Mouse (Mus musculus) erythroid progenitor cell, adult 5-6 weeks (primary cell): Measurements from ENCODE around the gene Ski. TPM values are rescaled to one million over a fixed set of nuclear protein-coding genes. Genes with fewer than 3 reads are reported as not detected.

ENCODE experiments used
- ATAC-seq: replicated peaks from 2 replicates; pipeline ENCODE4 v1.8.0; 2016; ENCODE audit warnings: moderate number of reproducible peaks, mild to moderate bottlenecking, moderate TSS enrichment, inconsistent platforms; ENCODE audit not compliant: poor library complexity, low FRiP score, severe bottlenecking
- total RNA-seq, 2 experiments: library from RNA; stranded (forward) in 1 of 2; stranded (reverse) in 1 of 2; fragments of 150-400 nt in 1 of 2; fragments of 186-747, 209-891 nt in 1 of 2; gene quantifications; 2 replicates each; pipeline versions ENCODE4 v1.2.3 to v1.2.4; 2015 to 2017; ENCODE audit warnings: low replicate concordance in 2 of 2

Gene Ski
- total RNA-seq, 2 experiments from 2014 or later: 2.7 to 5.0 TPM

- ATAC-seq: no peak
Observed at GRCm38 (mm10) chr4:155157871-155158542, 64.4 kb downstream of the Ski start.

- ATAC-seq: no peak
Observed at GRCm38 (mm10) chr4:155156734-155157133, 65.7 kb downstream of the Ski start.

GRCm38 (mm10) chr4:155154986-155155385 is 67.4 kb downstream of the Ski start:
- no peak for ATAC-seq

DNA sequence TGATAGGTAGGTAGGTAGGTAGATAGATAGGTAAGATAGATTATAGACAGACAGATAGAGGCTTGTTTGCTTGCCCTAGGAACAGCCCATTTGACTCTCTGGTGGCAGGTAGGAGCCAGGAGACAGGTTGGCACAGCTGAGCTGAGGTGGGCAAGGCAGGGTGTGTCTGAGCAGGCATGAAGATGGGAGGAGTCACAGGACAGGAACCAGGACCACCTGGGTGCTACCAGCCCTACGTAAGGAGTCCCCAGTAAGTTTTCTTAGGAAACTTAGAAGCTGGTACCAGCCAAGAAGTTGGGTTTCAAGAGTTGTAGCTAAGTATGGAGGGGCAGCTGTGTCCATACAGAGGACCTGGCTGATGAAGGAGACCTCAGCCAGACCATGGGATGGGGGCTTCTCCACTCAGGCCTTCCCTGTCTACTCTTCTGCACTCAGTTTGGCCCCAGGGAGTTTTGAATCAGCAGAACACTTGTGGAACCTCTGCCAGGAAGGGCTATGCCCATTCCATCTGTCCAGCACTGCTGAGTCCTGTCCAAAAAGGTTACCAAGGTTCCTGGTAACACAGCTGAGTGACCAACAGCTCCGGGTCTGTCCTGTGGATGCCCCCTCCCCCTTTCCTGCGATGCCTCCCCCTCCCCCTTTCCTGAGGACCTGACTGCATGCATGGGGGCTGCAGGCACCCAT is 68.9 kb downstream of the Ski start:
- no peak for ATAC-seq

DNA sequence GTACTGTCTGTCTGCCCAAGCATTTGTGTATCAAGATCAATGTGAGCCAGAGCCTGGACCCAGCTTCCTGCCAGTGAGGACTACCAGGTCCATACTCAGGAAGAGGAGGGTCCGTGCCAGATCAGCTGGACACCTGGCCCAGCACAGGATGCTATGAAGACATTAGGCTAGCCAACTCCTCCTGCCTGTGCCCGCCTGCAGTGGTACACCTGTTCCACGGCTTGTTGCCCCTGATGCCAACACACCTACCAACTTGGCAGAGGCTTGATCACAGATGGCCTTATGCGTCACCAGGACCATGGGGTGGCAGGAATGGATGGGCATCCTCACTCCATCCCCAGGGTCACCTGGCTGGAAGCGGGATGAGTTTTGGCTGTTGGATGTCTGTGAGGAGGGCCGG is 69.9 kb downstream of the Ski start:
- ATAC-seq: no peak

DNA sequence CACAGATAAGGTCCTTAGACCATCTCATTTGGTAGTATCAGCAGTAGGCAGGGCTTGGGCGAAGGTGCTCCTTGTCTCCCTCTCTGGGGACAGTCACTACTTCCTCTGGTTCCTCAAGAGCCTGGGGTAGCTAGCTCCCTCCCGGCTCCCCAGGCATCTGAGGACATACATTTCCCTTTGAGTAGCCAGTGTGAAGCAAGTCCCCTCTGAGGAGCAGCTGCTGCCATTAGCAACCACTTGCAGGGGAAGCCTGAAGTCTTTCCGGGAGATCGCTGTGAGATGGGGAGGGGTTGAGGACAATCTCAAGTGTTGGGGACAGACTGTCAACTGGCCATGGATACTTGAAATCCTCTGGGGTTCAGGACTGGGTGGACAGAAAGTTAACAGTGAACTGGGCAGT is 70.5 kb downstream of the Ski start:
- no peak for ATAC-seq

DNA sequence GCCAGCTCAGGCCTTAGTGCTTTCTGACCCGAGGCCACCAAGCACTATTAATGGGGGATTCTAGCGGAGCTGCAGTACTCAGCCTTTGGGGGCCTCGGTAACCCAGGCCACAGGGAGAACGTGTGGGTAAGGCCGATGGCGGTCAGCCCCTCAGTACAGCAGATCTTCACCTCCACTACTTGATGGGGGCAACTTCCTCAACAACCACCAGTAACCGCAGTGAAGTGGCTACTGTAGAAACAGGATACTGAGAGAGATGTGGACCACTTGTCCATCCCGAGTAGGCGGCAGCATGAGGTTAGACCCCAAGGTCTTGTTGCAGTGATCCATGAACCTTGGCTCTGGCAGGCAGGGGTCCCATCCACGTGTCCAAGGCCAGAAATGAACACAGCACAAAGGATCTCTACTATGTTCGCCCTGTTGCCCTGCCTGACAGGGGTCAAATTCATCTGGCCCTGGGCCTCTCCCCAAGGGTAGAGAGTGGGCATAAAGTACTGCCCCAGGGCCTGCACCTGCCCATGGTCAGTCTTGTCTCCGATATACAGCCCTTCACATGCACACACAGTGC is 71.1 kb downstream of the Ski start:
- ATAC-seq: no peak

DNA sequence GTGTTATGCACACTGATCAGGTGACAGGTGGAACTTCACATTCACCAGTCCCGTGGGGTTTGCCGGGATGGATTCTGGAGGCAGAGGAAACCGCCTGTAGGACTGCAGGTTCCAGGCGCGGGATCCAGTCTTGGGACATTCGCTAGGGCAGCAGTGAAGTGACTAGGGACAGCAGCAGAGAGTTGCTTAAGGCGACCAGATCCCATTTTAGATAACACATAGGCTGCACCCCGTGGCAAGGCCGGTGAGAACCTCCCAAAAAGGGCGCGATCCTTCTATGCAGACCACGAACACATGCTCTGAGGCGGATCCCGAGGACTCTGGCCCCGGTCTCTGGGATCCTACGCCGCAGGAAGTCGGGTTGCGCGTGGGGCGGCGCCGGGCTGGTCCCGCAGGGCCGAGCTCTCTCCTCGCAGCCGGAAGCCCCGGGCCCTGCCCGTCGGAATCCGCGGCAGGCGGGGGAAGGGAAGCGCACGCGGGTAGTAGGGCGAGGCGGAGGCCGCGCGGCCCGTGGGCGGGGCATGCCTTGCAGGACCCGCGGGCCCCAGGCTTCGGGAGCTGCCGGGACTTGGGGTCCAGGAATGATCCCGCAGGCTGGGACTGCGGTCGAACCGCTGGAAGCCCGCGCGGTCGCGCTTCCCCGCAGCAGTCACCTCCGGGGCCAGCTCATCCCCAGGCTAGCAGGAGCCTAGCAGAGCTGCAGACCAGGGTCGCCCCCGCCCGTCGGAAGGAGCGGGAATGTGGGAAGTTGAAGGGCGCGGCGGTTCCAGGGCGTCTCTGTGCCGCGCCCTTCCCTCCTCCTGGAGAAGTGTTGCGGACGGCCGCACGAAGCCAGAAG is 71.9 kb downstream of the Ski start:
- no peak for ATAC-seq

- no peak for ATAC-seq
Observed at GRCm38 (mm10) chr4:155149941-155150275, 72.5 kb downstream of the Ski start.

DNA sequence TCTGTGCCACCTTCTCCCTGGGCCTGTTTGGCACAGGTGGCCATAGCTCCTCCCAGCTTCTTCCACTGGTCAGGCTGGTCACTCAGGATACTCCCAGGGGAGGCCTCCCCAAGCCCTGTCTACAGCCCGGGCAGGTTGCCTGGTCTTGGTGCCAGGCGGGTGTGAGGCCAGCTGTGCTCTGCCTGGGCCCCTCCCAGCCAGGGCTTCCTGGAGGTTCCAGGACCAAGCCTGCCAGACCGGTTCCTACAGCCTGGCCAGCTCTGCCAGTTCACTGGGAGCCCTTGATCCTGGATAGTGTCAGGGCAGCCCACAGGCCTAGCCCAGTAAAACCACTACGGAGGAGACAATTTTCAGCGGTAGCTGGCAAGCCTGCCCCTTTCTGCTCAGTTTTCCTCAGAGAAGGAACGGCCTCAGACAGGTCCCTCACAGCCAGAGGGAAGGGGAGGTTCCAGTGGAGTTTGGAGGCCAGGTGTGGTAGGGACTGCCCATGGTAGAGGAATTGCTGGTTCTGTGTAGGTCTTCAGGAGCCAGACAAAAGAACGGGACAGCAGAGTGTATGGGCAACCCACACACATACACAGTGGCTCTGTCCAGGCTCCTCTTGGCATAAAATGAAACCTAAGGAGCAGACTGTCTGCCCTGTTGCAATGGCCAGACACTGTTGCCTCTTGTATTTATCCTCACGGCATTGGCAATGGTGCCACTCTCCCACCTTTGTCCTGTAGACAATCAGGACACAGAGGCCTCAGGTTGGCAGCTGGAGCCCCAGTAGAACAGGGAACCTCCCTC is 73.3 kb downstream of the Ski start:
- ATAC-seq: no peak

- no peak for ATAC-seq
Observed at GRCm38 (mm10) chr4:155148453-155148852, 73.9 kb downstream of the Ski start.

GRCm38 (mm10) chr4:155146107-155146823 is 76.1 kb downstream of the Ski start:
- no peak for ATAC-seq

DNA sequence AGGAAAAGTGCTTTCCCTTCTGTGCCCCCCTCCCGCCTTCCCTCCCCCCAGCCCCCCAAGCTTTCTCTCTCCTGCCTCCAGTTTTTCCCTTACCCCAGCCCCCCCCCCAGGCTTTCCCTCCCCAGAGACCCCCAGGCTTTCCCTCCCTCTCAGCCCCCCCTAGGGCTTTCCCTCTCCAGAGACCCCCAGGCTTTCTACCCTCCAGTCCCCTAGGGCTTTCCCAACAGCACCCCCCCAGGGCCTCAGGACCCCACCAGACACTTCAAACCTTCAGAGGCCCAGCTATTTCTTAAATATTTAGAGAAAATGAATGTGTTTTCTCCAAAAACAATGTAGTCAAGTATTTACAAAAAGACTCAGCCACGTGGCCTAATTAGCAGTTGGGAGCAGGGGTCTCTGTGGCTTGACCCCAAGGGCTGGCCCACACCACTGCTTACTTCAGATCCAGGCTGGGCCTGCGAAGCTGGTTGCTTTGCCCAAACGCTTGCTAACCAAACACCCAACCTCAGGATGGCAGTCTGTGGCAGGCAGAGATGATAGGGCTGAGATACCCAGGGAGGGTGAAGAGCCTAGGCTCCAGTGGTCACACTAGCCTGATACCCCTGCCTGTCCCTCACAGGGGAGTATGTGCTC is 77.7 kb downstream of the Ski start:
- no peak for ATAC-seq

- no peak for ATAC-seq
Observed at GRCm38 (mm10) chr4:155143871-155144502, 78.4 kb downstream of the Ski start.

- no peak for ATAC-seq
Observed at GRCm38 (mm10) chr4:155143411-155143810, 79.0 kb downstream of the Ski start.

- ATAC-seq: no peak
Observed at GRCm38 (mm10) chr4:155142836-155143235, 79.6 kb downstream of the Ski start.

DNA sequence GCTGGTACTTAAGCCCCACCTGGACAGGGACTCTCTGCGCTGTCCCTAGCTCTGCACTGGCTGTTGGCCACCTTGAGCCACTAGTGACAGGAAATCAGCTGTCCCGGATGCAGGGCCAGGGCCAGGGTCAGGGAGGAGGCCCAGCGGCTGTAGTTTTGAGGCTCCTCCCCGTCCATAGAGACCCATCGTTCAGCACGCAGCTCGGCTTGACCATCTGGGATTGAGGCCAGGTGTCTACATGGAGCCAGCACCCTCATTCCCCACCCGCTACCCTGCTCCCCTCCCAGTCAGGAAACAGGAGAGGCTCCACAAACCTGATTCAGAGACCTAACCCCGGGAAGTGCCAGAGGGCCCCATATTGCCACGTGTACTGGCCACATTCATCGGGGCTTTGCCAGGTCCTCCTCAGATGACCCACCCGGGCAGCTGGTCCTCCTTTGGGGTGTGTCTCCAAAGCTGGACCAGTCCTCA is 81.6 kb downstream of the Ski start:
- ATAC-seq: no peak

- no peak for ATAC-seq
Observed at GRCm38 (mm10) chr4:155140150-155140549, 82.2 kb downstream of the Ski start.
